Mouse (Mus musculus): ENCODE measurements at regions not wholly inside any gene's neighbourhood (a gene's known extent, or its start where the extent isn't known, plus 50 kb on each side); places are given as distances from the start of the nearest gene placed in this dataset.

GRCm38 (mm10) chr10:110534387-110534786, 78.4 kb upstream of the Nav3 start:
- TF ChIP-seq CTCF (IDR thresholded peaks at IDR 0.05; ENCODE audit: low read depth): no peak
- TF ChIP-seq EP300 (IDR thresholded peaks at IDR 0.05; ENCODE audit: low read depth): no peak
